Mouse (Mus musculus): ENCODE data around the gene Glrx3.

DNA sequence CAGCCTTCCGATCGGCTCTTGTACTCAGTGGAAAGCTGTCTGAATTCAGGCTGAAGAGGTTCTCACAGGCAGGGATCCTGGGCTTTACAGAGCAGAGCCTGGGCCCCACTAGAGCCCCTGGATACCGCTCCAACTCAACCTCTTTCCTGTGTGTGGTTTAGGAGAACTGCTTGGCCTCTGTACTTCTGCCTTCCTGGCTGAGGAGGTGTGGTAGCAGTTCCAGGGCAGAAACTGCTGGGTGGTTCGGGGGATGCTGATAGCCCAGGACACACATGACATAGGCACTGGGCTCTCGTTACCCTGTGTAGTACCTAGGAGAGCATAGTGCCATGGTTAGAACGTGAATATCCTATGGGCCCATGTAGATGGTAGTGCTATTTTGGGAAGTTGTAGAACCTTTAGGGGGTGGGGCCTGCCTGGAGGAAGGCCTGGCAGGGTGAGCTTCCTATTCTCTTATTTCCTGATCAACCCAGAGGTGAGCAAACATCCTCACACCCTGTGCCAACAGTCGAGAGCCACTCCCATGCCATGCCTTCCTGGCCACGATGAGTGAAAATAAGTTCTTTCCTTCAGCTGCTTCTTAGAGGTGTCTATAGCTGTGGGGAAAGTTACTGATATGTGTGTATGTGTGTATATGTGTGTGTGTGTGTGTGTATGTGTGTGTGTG is 55.0 kb downstream of the Glrx3 start:
- TF ChIP-seq CTCF (IDR thresholded peaks at IDR 0.05) (no peak), EP300 (IDR thresholded peaks at IDR 0.05) (no peak)

All from lung, postnatal 0 days (tissue).